Mouse (Mus musculus): ENCODE measurements at regions not wholly inside any gene's neighbourhood (a gene's known extent, or its start where the extent isn't known, plus 50 kb on each side); places are given as distances from the start of the nearest gene placed in this dataset.

- no peak for DNase-seq
These were observed 1299.3 kb downstream of the Zfp704 start for GRCm38 (mm10) chr3:8310379-8311128.

GRCm38 (mm10) chr3:8307296-8307695 is 1302.6 kb downstream of the Zfp704 start:
- no peak for DNase-seq

GRCm38 (mm10) chr3:8304784-8305183 is 1305.1 kb downstream of the Zfp704 start:
- no peak for DNase-seq

- DNase-seq: no peak
These were observed 1316.8 kb downstream of the Zfp704 start for GRCm38 (mm10) chr3:8293036-8293435.

GRCm38 (mm10) chr3:8289558-8289957 is 1320.3 kb downstream of the Zfp704 start:
- no peak for DNase-seq

GRCm38 (mm10) chr3:8288437-8288836 is 1321.4 kb downstream of the Zfp704 start:
- no peak for DNase-seq

GRCm38 (mm10) chr3:8284655-8285428 is 1325.0 kb downstream of the Zfp704 start:
- DNase-seq: no peak

GRCm38 (mm10) chr3:8282411-8282810 is 1327.5 kb downstream of the Zfp704 start:
- DNase-seq: no peak

GRCm38 (mm10) chr3:8276661-8277060 is 1333.2 kb downstream of the Zfp704 start:
- no peak for DNase-seq

GRCm38 (mm10) chr3:8270935-8271298 is 1339.0 kb downstream of the Zfp704 start:
- DNase-seq: no peak

GRCm38 (mm10) chr3:8270009-8270934 is 1339.6 kb downstream of the Zfp704 start:
- no peak for DNase-seq

GRCm38 (mm10) chr3:8265783-8266182 is 1344.1 kb downstream of the Zfp704 start:
- DNase-seq: no peak

GRCm38 (mm10) chr3:8264366-8265033 is 1345.4 kb downstream of the Zfp704 start:
- no peak for DNase-seq

GRCm38 (mm10) chr3:8257293-8257692 is 1352.6 kb downstream of the Zfp704 start:
- no peak for DNase-seq

GRCm38 (mm10) chr3:8252311-8252710 is 1357.6 kb downstream of the Zfp704 start:
- no peak for DNase-seq

GRCm38 (mm10) chr3:8248911-8249310 is 1361.0 kb downstream of the Zfp704 start:
- no peak for DNase-seq

GRCm38 (mm10) chr3:8245822-8246221 is 1364.1 kb downstream of the Zfp704 start:
- peak; percentile 49 for DNase-seq

GRCm38 (mm10) chr3:8245195-8245789 is 1364.6 kb downstream of the Zfp704 start:
- peak; percentile 34 for DNase-seq

- peak; percentile 6 for DNase-seq
These were observed 1365.2 kb downstream of the Zfp704 start for GRCm38 (mm10) chr3:8244526-8245194.

- no peak for DNase-seq
These were observed 1403.1 kb downstream of the Zfp704 start for GRCm38 (mm10) chr3:8206623-8207404.

- DNase-seq: no peak
These were observed 1446.9 kb downstream of the Zfp704 start for GRCm38 (mm10) chr3:8163030-8163429.

Measured in lung, postnatal 10 days (tissue).